Mouse (Mus musculus) sigmoid colon, adult 10 weeks (tissue): Measurements from ENCODE around the gene Gm5128. TPM values are rescaled to one million over a fixed set of nuclear protein-coding genes. Genes with fewer than 3 reads are reported as not detected.

Experiments used
- polyA plus RNA-seq: library from polyadenylated mRNA; stranded (reverse); fragments of 350-450 nt; fragmentation: Illumina TruSeq; extraction: RNeasy Lipid Tissue Mini Kit (QIAGEN cat#74804); gene quantifications from one replicate; pipeline ENCODE4 v1.2.3, GENCODE M21; 2014; ENCODE audit warnings: low read depth, low replicate concordance

The Gm5128 gene
- not detected for polyA plus RNA-seq

DNA sequence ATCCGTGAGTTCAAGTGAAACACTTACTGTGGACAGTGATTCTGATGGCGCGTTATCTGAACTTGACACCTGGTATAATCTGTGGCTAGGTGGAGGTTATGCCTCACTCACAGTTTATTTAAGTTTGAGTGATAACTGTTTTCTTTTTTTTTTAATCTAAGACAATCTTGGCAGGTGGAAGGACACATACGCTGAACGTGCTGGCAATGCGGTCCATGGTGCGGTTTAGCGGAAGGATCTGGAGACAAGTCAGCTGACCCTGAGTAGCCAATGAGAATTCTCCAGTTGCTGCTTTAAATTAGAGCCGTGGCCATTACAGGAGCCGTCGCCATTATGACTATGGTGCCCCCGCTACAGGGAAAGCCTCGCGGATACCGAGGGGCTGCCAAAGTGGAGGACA, at the start of gene Gm5128:
Gm5128 (plus strand) TSS at position 301 of the 400 bp plus-strand sequence.

Other genes starting within 250 kb of the Gm5128 start
- gene Gm15023, start 195.7 kb upstream of the Gm5128 start, polyA plus RNA-seq, result not detected
- 0.69 TPM for gene Tceal6, start 162.6 kb upstream of the Gm5128 start, polyA plus RNA-seq
- gene Pramel3, start 71.0 kb upstream of the Gm5128 start, polyA plus RNA-seq, result not detected
- gene Gm7903, start 60.6 kb downstream of the Gm5128 start, polyA plus RNA-seq, result not detected
- not detected for gene AV320801, start 121.3 kb downstream of the Gm5128 start, polyA plus RNA-seq
- 5.2 TPM for gene Nxf7, start 225.5 kb downstream of the Gm5128 start, polyA plus RNA-seq